Mouse (Mus musculus) heart, adult 9 months (tissue): Measurements from ENCODE around the gene Ccdc188.
A peak's percentile ranks its signal among the peaks of the same experiment; 100 is the strongest.

ENCODE experiments used
- DNase-seq, 2 experiments: peaks; one replicate each; pipeline ENCODE4 v3.0.0; 2022; ENCODE audit warnings: low spot score in 2 of 2

Ccdc188 gene

GRCm38 (mm10) chr16:18234671-18235388, 17.2 kb downstream of the Ccdc188 start, which contains the start of gene Zdhhc8:
TSS of gene Zdhhc8 (minus strand) at chr16:18235136.
- peak in 1 of 2 experiments; percentile 73 for DNase-seq

- peak; percentile 76 to 77 for DNase-seq
Observed at GRCm38 (mm10) chr16:18235389-18236065, 17.8 kb downstream of the Ccdc188 start.

GRCm38 (mm10) chr16:18236676-18237501, 19.2 kb downstream of the Ccdc188 start:
- DNase-seq, result no peak

GRCm38 (mm10) chr16:18241581-18241980, 23.9 kb downstream of the Ccdc188 start:
- no peak for DNase-seq

GRCm38 (mm10) chr16:18247521-18248399, 30.1 kb downstream of the Ccdc188 start:
- no peak for DNase-seq

GRCm38 (mm10) chr16:18248433-18249363, 31.0 kb downstream of the Ccdc188 start, which contains the start of the genes Trmt2a and Ranbp1:
TSS of gene Trmt2a (plus strand) at chr16:18248679.
TSS of gene Ranbp1 (minus strand) at chr16:18248732.
- DNase-seq, result peak; percentile 98

- DNase-seq, result peak; percentile 49 to 55
Observed at GRCm38 (mm10) chr16:18249364-18249967, 31.8 kb downstream of the Ccdc188 start.

- DNase-seq, result no peak
Observed at GRCm38 (mm10) chr16:18250231-18250630, 32.6 kb downstream of the Ccdc188 start.

GRCm38 (mm10) chr16:18250828-18251790, 33.4 kb downstream of the Ccdc188 start:
- DNase-seq, result no peak

- DNase-seq, result no peak
Observed at GRCm38 (mm10) chr16:18252736-18253135, 35.1 kb downstream of the Ccdc188 start.

- DNase-seq, result no peak
Observed at GRCm38 (mm10) chr16:18253866-18254265, 36.2 kb downstream of the Ccdc188 start.

- DNase-seq, result no peak
Observed at GRCm38 (mm10) chr16:18258221-18258620, 40.5 kb downstream of the Ccdc188 start, which contains the start of gene Gm49776. TSS of gene Gm49776 (minus strand) at chr16:18258321.

- DNase-seq, result no peak
Observed at GRCm38 (mm10) chr16:18265024-18265423, 47.3 kb downstream of the Ccdc188 start.

GRCm38 (mm10) chr16:18268182-18268581, 50.5 kb downstream of the Ccdc188 start:
- no peak for DNase-seq
